ENCODE assay signal across 15 mouse cellular contexts in the genomic region with DNA sequence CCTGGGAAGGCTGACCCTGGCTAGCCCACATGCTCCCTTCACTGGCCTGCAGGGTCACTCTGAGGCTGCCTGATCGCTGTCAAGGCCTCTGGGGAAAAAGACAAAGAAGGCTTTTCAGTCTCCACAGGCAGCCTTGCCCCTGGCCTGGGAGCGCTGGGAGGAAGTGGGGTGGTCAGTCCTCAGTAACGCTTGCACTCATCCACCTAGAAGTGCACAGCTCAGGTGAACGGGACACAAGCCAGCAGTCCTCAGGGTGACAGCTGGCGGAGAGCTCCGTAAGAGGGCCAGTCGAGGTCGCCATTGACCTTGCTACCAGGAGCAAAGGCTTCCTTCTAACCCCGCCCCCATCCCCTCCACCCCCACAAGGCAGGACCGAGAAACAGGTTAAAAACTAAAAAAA. TPM values are rescaled to one million over a fixed set of nuclear protein-coding genes. Genes with fewer than 3 reads are reported as not detected.
DNase-seq lines count a peak whose midpoint lies in the region; ATAC-seq and TF ChIP-seq lines count a peak whose summit lies in the region.
"Had no signal": no experiment of that assay in that cellular context is flagged by ENCODE, and none has a peak within 500 bp of the region (broad histone marks: within the 10 kb centered on the region; RNA-seq: fewer than 3 reads in every experiment).

No protein-coding gene starts in this region.

- peaks cover 9% of the 10 kb centered on the region; the same call in 1 of the 2 replicates for H3K9me3 ChIP-seq in kidney, embryonic 16.5 days (ENCODE audit: low read length)
- H3K9me3 ChIP-seq in embryonic facial prominence, embryonic 15.5 days (replicated peaks): no peaks in the 10 kb centered on the region
- no peaks in the 10 kb centered on the region for H3K9me3 ChIP-seq in lung, postnatal 0 days (ENCODE audit: low read length)
- H3K9me3 ChIP-seq: liver, embryonic 15.5 days; midbrain, embryonic 13.5 days; neural tube, embryonic 12.5 days had no signal

- no peak overlapping the region for H3K4me3 ChIP-seq in kidney, embryonic 16.5 days (ENCODE audit: low read length)
- H3K4me3 ChIP-seq in embryonic facial prominence, embryonic 15.5 days (replicated peaks): no peak overlapping the region
- H3K4me3 ChIP-seq in lung, postnatal 0 days (ENCODE audit: low read depth, low read length): no peak overlapping the region
- H3K4me3 ChIP-seq: liver, embryonic 15.5 days; midbrain, embryonic 13.5 days; neural tube, embryonic 12.5 days had no signal

- no peaks in the 10 kb centered on the region for H3K27me3 ChIP-seq in kidney, embryonic 16.5 days (ENCODE audit: insufficient read depth, low read length)
- no peaks in the 10 kb centered on the region for H3K27me3 ChIP-seq in embryonic facial prominence, embryonic 15.5 days
- H3K27me3 ChIP-seq in lung, postnatal 0 days (replicated peaks; ENCODE audit: insufficient read depth, low read length): no peaks in the 10 kb centered on the region
- H3K27me3 ChIP-seq: liver, embryonic 15.5 days; midbrain, embryonic 13.5 days; neural tube, embryonic 12.5 days had no signal

- 30% methylated on average over 10 of the region's 10 CpGs for WGBS in kidney, embryonic 16.5 days
- WGBS in embryonic facial prominence, embryonic 15.5 days: 44% methylated on average over 10 of the region's 10 CpGs
- WGBS in lung, postnatal 0 days: 43% methylated on average over 10 of the region's 10 CpGs

- no peak for TF ChIP-seq EP300 in lung, postnatal 0 days (IDR thresholded peaks at IDR 0.05)

- H3K27ac ChIP-seq in kidney, embryonic 16.5 days (ENCODE audit: low read length): peak overlapping the region; percentile 90
- H3K27ac ChIP-seq in embryonic facial prominence, embryonic 15.5 days (replicated peaks): peak overlapping the region; percentile 87
- H3K27ac ChIP-seq in lung, postnatal 0 days (ENCODE audit: low read length): 0 out of 2 replicates have a peak overlapping the region, but pooled peaks have one; percentile 38
- H3K27ac ChIP-seq: liver, embryonic 15.5 days; neural tube, embryonic 12.5 days had no signal

- H3K9ac ChIP-seq in kidney, embryonic 16.5 days (replicated peaks; ENCODE audit: low read length): peak overlapping the region; percentile 46; the same call in 1 of the 2 replicates
- no peak overlapping the region for H3K9ac ChIP-seq in embryonic facial prominence, embryonic 15.5 days
- no peak overlapping the region for H3K9ac ChIP-seq in lung, postnatal 0 days (replicated peaks; ENCODE audit: low read depth)
- H3K9ac ChIP-seq: liver, embryonic 15.5 days; midbrain, embryonic 13.5 days; neural tube, embryonic 12.5 days had no signal

- TF ChIP-seq CTCF in lung, postnatal 0 days (IDR thresholded peaks at IDR 0.05): no peak

- H3K4me1 ChIP-seq in kidney, embryonic 16.5 days (ENCODE audit: insufficient read depth, low read length): peaks cover 22% of the 10 kb centered on the region
- peaks cover 19% of the 10 kb centered on the region for H3K4me1 ChIP-seq in embryonic facial prominence, embryonic 15.5 days
- H3K4me1 ChIP-seq in lung, postnatal 0 days (ENCODE audit: insufficient read depth, low read depth, low read length): no peaks in the 10 kb centered on the region

- no peak overlapping the region for H3K4me2 ChIP-seq in kidney, embryonic 16.5 days (replicated peaks; ENCODE audit: low read depth, low read length)
- no peak overlapping the region for H3K4me2 ChIP-seq in embryonic facial prominence, embryonic 15.5 days (replicated peaks)
- no peak overlapping the region for H3K4me2 ChIP-seq in lung, postnatal 0 days (replicated peaks; ENCODE audit: low read depth, low read length)
- H3K4me2 ChIP-seq: liver, embryonic 15.5 days; midbrain, embryonic 13.5 days; neural tube, embryonic 12.5 days had no signal

- ATAC-seq in kidney, embryonic 16.5 days (ENCODE audit: low FRiP score, low TSS enrichment): peak; percentile 7; the same call in 1 of the 2 replicates
- no peak for ATAC-seq in embryonic facial prominence, embryonic 15.5 days (ENCODE audit: insufficient number of reproducible peaks, low FRiP score, low TSS enrichment, low read depth)
- peak; percentile 47; the same call in 1 of the 2 replicates for ATAC-seq in lung, postnatal 0 days
- ATAC-seq: forebrain, embryonic 14.5 days; intestine, postnatal 0 days; midbrain, embryonic 13.5 days had no signal

- peak; percentile 36 for DNase-seq in embryo, embryonic 11 days
- DNase-seq in embryo, embryonic 10 days (ENCODE audit: low spot score): no peak
- no peak for DNase-seq in kidney, adult 18-20 months
- peak; percentile 39 for DNase-seq in lung, postnatal 0 days (ENCODE audit: low spot score)
- DNase-seq in layer of hippocampus, postnatal 14 days (ENCODE audit: low spot score in 2 of 2): no peak
- no peak for DNase-seq in urinary bladder, postnatal 10 days (ENCODE audit: low spot score)
- DNase-seq: cerebellum, postnatal 36 days; right cerebral cortex, postnatal 14 days had no signal

- peaks cover 14% of the 10 kb centered on the region for H3K36me3 ChIP-seq in kidney, embryonic 16.5 days (ENCODE audit: insufficient read depth, low read length)
- H3K36me3 ChIP-seq in embryonic facial prominence, embryonic 15.5 days: peaks cover 12% of the 10 kb centered on the region
- no peaks in the 10 kb centered on the region for H3K36me3 ChIP-seq in lung, postnatal 0 days (ENCODE audit: insufficient read depth, low read length)

RNA-seq across cellular contexts. Expression of gene Cmtm7, which starts 13.6 kb away (rescaled TPM):
- 111 and 117 TPM in 2 replicates for polyA plus RNA-seq in kidney, embryonic 16.5 days (2015; fragmentation: Nextera tagmentation; extraction: Ambion mirVana)
- polyA plus RNA-seq in embryonic facial prominence, embryonic 15.5 days (2015; fragmentation: Nextera tagmentation; extraction: Ambion mirVana): 121 and 126 TPM in 2 replicates
- polyA plus RNA-seq in lung, postnatal 0 days (2015; fragmentation: Nextera tagmentation; extraction: Ambion mirVana): 65.0 and 74.8 TPM in 2 replicates
- 1 to 10 TPM; 7.4 to 8.3 TPM for total RNA-seq in layer of hippocampus, postnatal 14 days (2021)

RNA-seq across cellular contexts. Expression of gene Cmtm6, which starts 37.1 kb away (rescaled TPM):
- polyA plus RNA-seq in kidney, embryonic 16.5 days (2015; fragmentation: Nextera tagmentation; extraction: Ambion mirVana): 67.0 and 73.5 TPM in 2 replicates
- 46.9 and 48.1 TPM in 2 replicates for polyA plus RNA-seq in embryonic facial prominence, embryonic 15.5 days (2015; fragmentation: Nextera tagmentation; extraction: Ambion mirVana)
- polyA plus RNA-seq in lung, postnatal 0 days (2015; fragmentation: Nextera tagmentation; extraction: Ambion mirVana): 85.5 and 88.8 TPM in 2 replicates
- 10 to 100 TPM; 25.9 to 28.1 TPM for total RNA-seq in layer of hippocampus, postnatal 14 days (2021)

Comparison
In these comparisons a context has a peak if more than half of its experiments do, and no peak if none do; other contexts are left out.
1. DNase-seq: peak in embryo, embryonic 11 days (single experiment) and lung, postnatal 0 days (single experiment); none in embryo, embryonic 10 days (single experiment), kidney, adult 18-20 months (single experiment), layer of hippocampus, postnatal 14 days (0 of 2) and urinary bladder, postnatal 10 days (single experiment).
2. H3K27ac ChIP-seq: peak in every context shown above with its lines; median percentile 90 in kidney, embryonic 16.5 days; 87 in embryonic facial prominence, embryonic 15.5 days; 38 in lung, postnatal 0 days.